Mouse (Mus musculus) lung, adult 18-20 months (tissue): Measurements from ENCODE around the gene Tent4a.

Source experiments
- DNase-seq, 2 experiments: peaks; one replicate each; pipeline ENCODE4 v3.0.0; 2022; ENCODE audit warnings: mixed read lengths in 2 of 2

Tent4a gene

DNA sequence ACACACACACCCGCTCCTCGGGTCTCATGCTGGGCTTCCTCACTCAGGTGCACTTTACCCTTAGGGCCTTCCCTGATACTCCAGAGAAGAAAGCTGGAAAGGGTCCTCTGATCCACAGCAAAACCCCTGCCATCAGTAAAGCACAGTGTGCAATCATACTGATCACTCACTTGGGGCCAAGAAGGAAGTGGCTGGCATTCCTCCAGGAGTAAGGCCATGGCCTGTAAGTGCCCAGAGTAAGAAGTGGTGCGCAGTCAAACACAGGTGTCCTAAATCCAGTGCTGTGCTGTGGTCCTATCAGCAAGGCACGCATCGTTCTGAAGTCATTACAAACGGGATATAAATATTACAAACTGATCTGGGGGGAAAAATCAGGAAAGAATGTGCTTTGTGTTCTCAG, 17.0 kb downstream of the Tent4a start:
- peak; percentile 36 to 56 for DNase-seq

DNA sequence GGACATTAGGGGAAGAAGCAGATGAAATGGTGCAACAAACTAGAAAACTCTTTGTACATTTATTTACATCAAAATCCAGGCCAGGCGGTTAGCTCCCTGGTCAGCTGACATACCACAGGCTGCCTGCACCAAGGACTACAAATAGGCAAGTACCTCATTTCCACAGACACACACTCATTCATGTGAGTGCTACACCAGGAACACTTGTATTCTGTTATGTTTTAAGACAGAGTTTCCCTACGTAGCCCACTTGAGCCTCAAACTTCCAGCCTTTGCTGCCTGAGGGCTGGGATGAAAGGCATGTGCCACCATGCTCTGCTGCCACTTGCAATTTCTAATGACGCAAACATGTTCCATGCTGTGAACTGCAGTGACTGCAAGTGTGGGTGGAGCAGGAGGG, 19.3 kb downstream of the Tent4a start:
- no peak for DNase-seq

DNA sequence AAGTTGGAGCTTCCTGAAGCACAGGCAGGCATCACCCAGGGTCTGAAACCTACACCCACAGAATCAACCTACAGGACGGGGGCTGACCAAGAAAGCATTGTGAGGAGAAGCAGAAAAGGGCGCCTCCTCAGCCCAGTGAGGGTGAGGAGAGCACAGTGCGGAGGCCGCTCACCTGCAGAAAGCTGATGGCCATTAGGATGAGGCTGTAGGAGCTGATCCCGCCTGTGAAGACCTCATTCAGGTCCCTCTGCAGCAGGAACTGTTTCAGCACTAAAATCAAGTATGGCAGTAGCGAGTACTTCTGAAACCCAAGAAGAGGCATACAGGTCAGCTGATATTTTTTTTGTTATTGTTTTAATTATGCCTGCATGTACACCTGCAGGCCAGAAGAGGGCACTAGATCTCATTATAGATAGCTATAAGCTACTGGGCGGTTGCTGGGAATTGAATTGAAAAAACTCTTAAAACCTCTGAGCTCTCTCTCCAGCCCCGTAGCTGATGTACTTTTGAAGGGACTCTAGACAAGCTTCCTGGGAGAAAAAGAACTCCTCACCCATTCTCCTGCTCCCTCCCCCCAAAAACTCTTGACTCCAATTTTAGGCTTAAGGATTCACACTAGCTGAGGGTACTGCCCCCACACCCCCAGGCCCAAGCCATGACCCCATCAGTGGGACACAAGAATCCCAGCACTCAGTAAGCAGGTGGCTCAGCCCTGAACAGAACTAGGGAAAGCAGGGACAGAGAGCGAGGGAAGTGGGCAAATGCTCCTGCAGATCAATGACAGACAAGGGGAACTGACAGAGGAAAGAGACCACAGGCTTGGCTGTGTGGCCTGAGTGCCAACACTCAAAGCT, 24.8 kb downstream of the Tent4a start:
- peak in 1 of 2 experiments; percentile 24 for DNase-seq

DNA sequence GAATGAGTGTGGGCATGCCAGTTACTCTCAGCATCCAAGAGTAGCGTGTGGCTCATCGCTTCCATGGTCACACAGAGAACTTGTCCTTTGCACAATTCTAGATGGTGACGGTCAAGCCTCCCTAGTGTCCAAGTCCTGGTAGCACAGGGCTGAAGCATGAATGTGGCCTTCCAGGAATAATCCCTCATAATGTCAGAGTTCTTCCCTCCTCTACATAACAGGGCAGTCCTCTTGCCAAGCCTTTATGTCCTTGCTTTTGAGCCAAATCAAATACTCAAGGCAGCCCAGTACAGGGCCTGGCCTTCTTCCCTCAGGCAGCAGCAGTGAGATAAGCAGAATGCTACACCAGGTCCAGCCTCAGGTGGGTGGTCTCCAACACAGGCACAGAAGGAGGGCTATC, 26.8 kb downstream of the Tent4a start:
- no peak for DNase-seq

DNA sequence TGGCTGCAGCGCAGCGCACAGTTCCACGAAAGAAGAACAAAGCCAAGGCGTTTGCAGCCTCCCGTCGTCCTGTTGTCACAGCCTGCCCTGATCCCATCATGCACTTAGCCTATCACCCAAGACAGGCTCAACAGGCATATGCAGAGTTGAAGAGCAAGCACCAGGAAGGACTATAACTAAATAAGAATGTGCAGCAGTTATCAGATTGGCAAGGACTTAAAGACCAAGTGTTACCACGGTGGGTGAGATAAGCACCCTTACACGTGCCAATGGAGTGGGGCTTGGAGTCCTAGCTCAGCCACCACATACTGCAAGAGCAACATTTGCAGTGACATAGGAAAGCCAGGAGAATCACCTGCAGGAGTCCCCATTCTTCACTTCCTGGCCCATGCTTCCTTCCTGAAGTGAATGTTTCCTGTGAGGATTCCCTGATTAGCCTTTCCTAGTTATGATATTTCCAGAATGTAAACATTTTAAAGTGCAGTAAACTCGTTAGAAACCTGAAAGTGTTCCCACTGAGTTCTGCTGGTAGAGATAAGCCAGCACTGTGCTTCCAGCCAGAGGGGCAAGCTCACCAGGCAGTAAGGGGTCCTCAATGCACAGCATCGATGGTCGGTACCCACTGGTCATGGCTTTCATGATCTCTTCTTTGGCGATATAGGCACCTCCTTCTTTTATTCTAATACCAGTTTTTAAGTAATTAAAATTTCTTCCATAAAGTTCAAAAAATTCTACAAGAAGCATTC, 27.9 kb downstream of the Tent4a start:
- DNase-seq = no peak

DNA sequence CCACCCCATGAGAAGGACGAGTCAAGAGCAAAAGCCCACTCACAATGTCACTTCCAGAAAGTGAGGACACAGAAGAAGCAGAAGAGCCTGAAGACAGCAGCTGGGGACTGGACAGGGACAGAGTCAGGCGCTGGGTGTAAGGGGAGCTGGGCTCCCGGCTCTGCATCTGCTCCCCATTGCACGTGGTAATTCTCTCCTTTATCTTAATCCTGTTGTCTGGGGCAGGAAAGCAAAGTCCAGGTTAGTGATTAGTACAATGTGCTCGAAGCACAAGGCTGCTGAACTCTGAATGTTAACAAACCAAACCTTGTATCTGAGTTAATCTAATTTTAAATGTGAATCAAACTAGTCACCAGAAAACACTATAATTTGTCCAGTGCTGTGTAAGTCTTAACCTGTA, 31.6 kb downstream of the Tent4a start:
- DNase-seq = no peak

DNA sequence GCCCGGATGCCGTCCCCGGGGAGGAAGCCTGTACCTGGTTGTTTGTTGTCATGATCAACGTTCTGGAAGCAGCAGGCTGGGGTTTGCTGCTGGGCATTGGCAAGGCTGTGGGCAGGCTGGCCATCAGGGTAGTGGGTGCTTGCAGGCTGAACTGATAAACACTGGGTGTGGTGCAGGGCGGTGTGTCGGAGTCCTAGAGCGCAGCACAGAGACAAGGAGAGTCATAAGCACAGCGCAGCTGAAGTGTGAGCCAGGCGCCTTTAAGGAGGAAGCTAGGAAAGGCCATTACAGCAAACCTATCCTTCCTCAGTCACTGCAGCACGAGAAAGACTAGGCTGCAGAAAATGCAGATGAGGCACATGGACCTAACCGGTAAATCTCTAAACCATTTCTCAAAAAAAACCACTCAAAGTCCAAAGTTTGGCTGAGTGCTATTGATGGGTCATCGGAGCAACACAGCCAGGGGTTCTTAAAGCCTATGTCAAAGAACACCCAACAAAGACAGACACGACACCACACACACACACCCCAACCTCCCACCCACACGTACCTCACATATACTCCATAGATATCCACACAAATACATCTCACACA, 32.2 kb downstream of the Tent4a start:
- DNase-seq = no peak

DNA sequence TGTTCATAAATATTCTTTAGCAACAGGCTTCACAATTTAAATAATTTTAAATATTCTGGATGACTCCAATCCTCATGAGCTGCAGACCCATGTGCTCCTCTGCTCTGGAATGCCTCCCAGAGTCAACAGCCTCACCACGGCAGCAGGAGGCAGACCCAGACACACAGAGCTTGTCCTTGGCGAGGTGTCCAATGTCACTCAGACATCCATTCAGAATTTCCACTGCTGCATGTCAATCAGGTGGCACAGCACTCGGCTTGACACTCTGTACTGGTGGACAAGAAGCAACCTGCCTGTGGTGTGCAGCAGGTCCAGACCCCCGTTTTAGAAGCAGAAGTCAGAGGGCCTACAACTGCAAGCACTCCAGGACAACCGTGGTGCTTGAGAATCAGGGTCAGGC, 36.1 kb downstream of the Tent4a start:
- no peak for DNase-seq

DNA sequence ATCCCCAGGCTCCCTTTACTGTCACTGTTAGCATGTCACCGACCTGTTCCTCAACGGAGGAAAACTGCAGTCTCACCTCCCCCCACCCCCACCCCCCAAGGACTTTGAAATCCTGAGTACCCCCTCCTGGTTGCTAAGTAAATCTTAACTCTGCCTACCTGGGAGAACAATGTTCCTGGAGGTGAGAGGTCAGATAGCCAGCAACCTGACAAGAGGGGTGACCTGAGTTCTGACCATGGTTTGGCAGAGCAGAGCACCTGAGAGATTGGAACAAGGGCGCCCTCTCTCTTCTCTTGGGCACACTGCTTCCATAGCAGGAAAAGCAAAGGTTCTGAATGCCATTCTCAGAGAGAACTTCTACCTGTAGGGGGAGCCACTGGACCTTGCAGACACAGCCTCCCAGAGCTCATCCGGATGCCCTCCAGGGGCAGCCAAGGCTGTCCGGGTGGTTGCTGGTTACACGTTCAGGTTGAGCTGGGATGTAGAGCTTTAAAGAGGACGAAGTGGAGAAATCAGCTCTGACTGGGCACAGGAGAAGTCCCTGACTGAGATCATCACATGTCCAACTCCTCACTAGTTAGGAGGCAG, 41.4 kb downstream of the Tent4a start:
- DNase-seq = peak in 1 of 2 experiments; percentile 48

DNA sequence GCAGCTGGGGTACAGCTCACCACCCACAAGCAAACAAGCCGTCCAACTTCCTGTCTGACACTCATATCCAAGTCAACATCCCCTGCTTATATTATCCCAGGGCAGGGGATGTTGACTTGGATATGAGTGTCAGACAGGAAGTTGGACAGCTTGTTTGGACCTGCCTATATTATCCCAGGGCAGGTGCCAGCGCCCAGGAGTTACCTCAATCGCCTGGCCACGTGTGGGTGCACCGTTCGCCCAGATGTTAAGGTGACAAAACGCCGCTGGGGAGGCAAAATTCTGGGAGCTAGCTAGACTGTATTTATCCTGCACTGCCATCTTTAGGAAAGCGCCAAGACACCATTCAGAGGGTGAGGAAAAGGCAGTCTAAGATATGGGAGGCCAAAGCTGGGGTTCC, 44.6 kb downstream of the Tent4a start:
- no peak for DNase-seq

DNA sequence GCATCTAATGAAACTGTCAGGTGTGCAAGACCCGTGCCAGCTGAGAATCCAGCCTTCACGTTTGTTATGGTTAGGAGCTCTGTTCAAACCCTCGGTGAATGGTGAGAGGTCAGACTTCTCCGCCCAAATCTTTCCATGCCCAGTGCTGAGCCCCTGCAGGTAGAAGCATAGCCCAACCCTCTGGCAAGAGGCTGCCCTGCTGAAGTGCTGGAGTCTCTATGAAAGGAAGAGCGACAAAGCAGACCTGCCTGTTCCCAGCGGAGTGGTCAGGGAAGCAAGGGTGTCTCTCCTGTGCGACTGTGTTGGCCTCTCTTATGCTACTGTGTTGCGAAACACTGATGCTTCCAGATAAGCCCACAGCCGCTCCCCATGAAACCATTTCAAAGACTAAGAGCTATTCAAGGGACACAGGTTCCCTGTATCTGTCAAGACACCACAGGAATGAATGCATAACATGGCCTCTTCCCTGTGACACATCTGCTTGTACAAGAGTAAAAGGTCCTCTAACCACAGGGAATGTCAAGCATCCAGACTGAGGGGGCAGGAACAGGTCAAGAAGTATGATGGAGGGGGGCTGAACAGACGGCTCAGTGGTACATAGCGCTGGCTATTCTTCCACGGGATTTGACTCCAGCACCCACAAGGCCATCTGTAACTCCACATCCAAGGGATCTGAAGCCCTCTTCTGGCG, 45.7 kb downstream of the Tent4a start:
- DNase-seq = no peak

DNA sequence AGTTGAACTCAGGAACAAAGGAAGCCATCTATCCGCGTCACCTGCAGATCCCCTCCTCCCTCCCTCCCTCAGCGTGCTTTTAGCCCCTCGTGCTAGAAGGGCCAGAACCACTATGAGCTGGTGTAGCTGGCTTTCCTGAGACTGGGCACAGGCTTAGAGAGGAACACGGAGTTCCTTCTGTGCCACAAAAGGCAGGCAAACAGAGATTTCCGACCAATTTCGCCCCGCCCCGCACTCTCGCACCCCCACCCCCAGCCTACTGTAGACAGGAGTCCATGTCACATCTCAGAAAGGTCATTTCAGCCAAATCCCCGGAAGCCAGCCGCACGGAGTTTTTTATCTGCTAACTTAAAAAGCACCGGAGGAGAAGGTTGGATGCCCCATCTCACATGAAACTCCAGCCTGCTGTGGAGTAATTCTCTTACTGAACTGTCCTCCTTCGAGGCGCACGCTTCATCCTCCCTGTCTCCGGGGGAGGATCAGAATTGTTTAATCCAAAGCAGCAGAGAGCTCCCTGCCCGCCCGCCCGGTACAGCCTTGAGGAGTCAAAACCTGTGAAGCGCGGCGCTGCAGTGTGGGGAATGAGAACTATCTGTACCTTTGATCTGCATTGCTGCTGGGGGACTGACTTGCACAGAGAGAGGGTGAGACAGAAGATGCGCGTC, 46.7 kb downstream of the Tent4a start:
- DNase-seq = no peak

DNA sequence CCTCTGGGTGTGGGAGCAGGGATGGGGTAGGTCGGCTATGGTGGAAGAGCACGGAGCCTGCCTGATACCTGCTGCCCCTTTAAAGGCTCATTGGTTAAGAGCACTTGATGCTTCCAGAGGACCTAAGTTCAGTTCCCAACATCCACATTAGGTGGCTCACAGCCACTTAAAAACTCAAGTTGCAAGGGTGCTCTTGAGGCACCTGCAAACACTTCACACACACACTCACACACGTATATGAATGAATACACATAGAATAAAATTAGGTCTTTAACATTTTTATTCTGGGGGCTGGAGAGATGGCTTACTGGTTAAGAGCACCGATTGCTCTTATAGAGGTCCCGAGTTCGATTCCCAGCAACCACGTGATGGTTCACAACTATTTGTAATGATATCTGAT, 47.3 kb downstream of the Tent4a start:
- DNase-seq = no peak

DNA sequence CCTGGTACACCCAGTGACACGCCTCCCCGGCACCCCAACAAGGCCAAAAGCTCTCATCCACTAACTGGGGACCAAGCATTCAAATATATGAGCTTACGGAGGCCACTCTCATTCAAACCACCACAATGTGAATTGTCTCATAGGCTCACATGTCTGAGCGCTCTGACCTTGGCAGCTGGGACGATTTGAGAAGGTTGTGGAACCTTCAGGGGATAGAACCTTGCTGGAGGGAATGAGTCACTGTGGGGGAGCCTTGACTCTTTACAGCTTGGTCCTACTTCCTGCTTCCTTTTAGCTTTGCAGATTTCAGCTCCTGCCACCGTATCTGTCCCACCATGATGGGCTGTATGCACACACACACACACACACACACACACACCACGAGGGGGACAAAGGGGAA, 48.6 kb downstream of the Tent4a start:
- no peak for DNase-seq

DNA sequence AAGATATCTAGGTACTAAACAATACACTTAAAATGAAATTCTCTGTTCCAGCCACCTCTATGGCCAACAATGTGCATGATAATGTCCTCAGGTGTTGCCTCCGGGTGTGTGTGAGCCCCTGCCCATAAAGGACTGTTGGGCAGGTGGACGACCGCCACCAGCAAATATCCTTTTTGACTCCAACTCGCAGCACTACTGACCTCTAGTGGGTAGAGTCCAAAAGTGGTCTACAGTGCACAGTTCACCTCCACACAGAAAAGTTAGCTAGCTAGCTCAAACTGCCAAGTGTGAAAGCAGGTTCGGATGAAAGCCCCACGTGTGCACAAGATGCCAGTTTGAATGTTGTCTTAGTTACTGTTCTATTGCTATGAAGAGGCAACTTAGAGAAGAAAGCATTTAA, 49.1 kb downstream of the Tent4a start:
- DNase-seq = no peak

DNA sequence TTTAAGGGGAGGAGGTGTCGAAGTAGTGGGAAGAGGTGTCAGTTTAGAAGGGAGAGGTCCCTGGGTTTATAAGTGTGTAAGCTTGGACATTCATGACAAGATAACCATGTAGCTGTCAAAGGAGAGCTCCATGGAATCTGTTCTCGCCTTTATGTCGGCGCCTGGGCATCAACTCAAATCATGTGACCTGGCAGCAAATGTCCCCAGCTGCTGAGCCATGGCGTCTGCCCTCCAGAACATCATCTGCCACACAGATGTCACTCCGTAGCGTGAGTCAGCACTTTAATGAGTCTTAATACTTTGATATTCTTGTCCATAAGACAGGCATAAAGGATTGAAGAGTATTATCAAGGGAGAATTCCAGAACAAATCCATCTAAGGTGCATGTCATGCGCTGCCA, 51.7 kb downstream of the Tent4a start:
- no peak for DNase-seq

DNA sequence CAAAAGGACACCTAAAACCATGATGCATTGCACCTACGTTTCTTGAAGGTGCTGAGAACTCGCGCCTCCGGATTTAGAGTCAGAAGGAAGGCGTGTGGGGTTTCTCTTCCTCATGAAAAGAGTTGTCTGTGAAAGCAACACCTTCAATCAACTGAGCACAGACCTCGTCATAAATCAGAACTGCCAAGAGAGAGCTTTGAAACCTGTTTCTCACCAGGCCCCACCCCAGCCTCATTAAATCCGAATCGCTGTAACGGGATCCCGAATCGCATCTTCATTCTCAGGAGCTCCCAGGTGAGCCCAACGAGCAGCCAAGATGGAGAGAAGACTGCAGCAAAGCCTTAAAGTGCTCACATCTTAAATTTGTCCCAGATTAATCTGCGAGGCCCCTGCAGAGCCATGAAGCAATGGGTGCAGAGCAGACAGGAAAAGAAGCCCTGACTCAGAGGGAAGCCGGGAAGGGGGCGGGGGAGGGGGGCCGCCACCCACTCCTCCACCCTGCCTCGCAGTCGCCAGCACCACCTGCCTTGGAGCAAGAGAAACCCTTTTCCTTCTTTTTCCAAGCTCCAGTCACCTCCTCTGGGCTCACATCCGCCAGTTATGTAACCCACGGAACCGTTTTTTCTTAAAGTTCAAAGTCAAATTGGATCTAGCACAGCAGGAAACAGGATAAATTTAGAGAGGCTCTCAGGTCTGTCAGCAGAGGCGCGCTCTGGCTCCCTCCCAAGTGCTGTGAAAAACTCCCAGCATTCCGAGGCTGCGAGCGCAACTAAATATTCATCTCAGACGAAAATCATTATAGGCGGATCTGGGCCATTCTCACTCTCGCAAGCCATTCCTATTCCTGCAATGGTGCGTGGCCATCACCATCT, 52.5 kb downstream of the Tent4a start:
- DNase-seq = peak; percentile 44 to 63

DNA sequence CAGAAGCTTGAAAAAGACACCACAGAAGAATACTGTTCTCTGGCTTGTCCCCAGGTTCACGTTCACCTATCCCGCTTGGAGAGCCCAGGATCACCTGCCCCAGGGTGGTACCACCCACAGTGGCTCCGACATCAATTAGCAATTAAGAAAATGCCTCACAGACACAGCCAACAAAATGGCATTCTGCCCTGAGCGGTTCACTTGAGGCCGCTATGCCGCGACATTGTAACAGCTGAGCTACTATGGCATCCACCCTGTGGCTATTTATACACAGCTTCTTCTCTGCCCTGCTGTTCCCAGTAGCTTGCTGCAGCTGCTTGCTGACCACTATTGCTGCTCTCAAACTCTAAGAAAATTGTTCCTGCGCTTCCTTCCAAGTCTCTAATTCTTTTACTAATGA, 53.4 kb downstream of the Tent4a start:
- DNase-seq = no peak

DNA sequence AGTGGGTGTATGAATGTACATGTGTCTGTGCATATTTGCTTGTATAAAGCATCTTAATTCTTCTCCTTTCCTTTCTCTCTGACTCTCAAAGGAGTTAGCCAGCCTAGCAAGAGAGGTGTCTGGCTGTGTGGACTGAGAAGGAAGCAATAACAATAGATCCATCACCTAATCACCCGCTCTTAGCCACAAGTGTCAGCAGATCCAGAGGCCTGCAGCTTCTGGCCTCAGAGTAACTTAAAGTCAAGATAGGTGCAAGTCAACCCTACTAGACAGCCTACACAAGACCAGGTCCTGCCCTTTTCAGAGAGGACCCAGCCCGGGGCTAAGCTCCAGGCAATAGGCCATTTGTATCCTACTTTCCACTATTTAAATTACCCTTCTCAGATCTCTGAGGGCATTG, 54.5 kb downstream of the Tent4a start:
- no peak for DNase-seq

DNA sequence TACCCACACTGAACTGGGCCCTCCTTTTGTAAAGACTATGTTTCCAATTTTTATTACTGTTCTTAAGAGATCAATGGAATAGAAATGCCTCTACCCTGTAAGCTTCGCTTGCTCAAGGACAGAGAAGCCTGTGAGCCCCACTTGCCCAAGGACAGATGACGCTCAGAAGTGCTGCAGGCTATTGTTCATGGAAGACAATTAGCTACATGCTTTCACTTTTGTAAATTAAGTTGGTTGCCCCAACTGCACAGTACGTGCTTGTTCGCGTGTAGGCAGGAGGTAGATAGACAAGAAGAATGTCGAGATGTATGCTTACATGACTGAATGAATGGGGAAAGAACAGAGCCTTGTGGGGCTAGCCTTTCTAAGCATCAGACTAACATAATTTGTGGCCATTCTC, 55.7 kb downstream of the Tent4a start:
- DNase-seq = no peak
